Mouse (Mus musculus) urinary bladder, postnatal 14 days (tissue): Measurements from ENCODE around the gene Ttn.

Experiments
- DNase-seq: peaks from one replicate; pipeline ENCODE4 v3.0.0; 2021; ENCODE audit warnings: low spot score

The Ttn gene

GRCm38 (mm10) chr2:76962045-76962432, 20.3 kb downstream of the Ttn start:
- DNase-seq: no peak

- no peak for DNase-seq
These were observed 20.8 kb downstream of the Ttn start for GRCm38 (mm10) chr2:76961420-76962044.

GRCm38 (mm10) chr2:76949774-76950173, 32.6 kb downstream of the Ttn start:
- no peak for DNase-seq

GRCm38 (mm10) chr2:76938515-76938914, 43.8 kb downstream of the Ttn start:
- DNase-seq: no peak

- peak; percentile 64 for DNase-seq
These were observed 52.6 kb downstream of the Ttn start for GRCm38 (mm10) chr2:76929718-76930117.

GRCm38 (mm10) chr2:76928816-76929215, 53.5 kb downstream of the Ttn start:
- DNase-seq: no peak

GRCm38 (mm10) chr2:76928298-76928697, 54.0 kb downstream of the Ttn start:
- DNase-seq: no peak

- DNase-seq: no peak
These were observed 55.4 kb downstream of the Ttn start for GRCm38 (mm10) chr2:76926927-76927326.

- DNase-seq: no peak
These were observed 67.4 kb downstream of the Ttn start for GRCm38 (mm10) chr2:76914959-76915358.

GRCm38 (mm10) chr2:76908705-76909457, 73.5 kb downstream of the Ttn start:
- no peak for DNase-seq

- DNase-seq: no peak
These were observed 79.0 kb downstream of the Ttn start for GRCm38 (mm10) chr2:76903351-76903750.

GRCm38 (mm10) chr2:76901476-76902086, 80.8 kb downstream of the Ttn start:
- DNase-seq: no peak

GRCm38 (mm10) chr2:76899886-76900285, 82.5 kb downstream of the Ttn start:
- no peak for DNase-seq

- no peak for DNase-seq
These were observed 85.4 kb downstream of the Ttn start for GRCm38 (mm10) chr2:76896990-76897389.

- no peak for DNase-seq
These were observed 87.0 kb downstream of the Ttn start for GRCm38 (mm10) chr2:76895327-76895726.

- DNase-seq: no peak
These were observed 93.6 kb downstream of the Ttn start for GRCm38 (mm10) chr2:76888721-76889120.

- no peak for DNase-seq
These were observed 96.5 kb downstream of the Ttn start for GRCm38 (mm10) chr2:76885855-76886254.

- DNase-seq: no peak
These were observed 100.9 kb downstream of the Ttn start for GRCm38 (mm10) chr2:76881406-76881805.

GRCm38 (mm10) chr2:76875587-76875986, 106.8 kb downstream of the Ttn start:
- DNase-seq: no peak

GRCm38 (mm10) chr2:76866928-76867327, 115.4 kb downstream of the Ttn start:
- no peak for DNase-seq

GRCm38 (mm10) chr2:76865497-76865896, 116.8 kb downstream of the Ttn start:
- no peak for DNase-seq

GRCm38 (mm10) chr2:76861327-76861726, 121.0 kb downstream of the Ttn start:
- no peak for DNase-seq

- no peak for DNase-seq
These were observed 132.3 kb downstream of the Ttn start for GRCm38 (mm10) chr2:76850066-76850465.
